Mouse (Mus musculus) ES-Bruce4 (cell line): ENCODE measurements around the gene Phc2. TPM values are rescaled to one million over a fixed set of nuclear protein-coding genes. Genes with fewer than 3 reads are reported as not detected.
A peak's percentile ranks its signal among the peaks of the same experiment; 100 is the strongest.
"Not testable (repeated sequence)": the region's sequence is repeated elsewhere in the genome, so short reads cannot be mapped to it uniquely, and the experiment has no call there.

ENCODE experiments used
- H3K27ac ChIP-seq: 2 replicates; pipeline ENCODE4 v1.5.1; 2012; ENCODE audit warnings: low read length, inconsistent platforms; ENCODE audit not compliant: insufficient read depth
- H3K27me3 ChIP-seq: 2 replicates; pipeline ENCODE4 v1.6.1; 2012; ENCODE audit warnings: mild to moderate bottlenecking, low read length, inconsistent platforms; ENCODE audit not compliant: control insufficient read depth, poor library complexity, insufficient read depth, severe bottlenecking
- H3K36me3 ChIP-seq: 2 replicates; pipeline ENCODE4 v1.6.1; 2012; ENCODE audit warnings: inconsistent platforms, mild to moderate bottlenecking, low read length, moderate library complexity; ENCODE audit not compliant: control insufficient read depth, poor library complexity, insufficient read depth, severe bottlenecking
- H3K4me1 ChIP-seq: one replicate; pipeline ENCODE4 v1.8.1; 2011; ENCODE audit warnings: low read length; ENCODE audit not compliant: control insufficient read depth, insufficient read depth
- H3K4me3 ChIP-seq: 2 replicates; pipeline ENCODE4 v1.5.1; 2011; ENCODE audit warnings: low read depth, mild to moderate bottlenecking, low read length
- H3K9ac ChIP-seq: 2 replicates; pipeline ENCODE4 v1.6.1; 2012; ENCODE audit warnings: low read depth, mild to moderate bottlenecking, inconsistent platforms; ENCODE audit not compliant: poor library complexity, severe bottlenecking
- H3K9me3 ChIP-seq: replicated peaks from 2 replicates; pipeline ENCODE4 v1.6.1; 2012; ENCODE audit warnings: mild to moderate bottlenecking, low read length, inconsistent platforms; ENCODE audit not compliant: control insufficient read depth, poor library complexity, insufficient read depth, severe bottlenecking
- CTCF ChIP-seq: IDR thresholded peaks from one replicate; pipeline ENCODE4 v1.8.1; 2011; ENCODE audit warnings: low read depth, low read length
- EP300 ChIP-seq: IDR thresholded peaks from 2 replicates; pipeline ENCODE4 v1.6.1; 2011; ENCODE audit warnings: low read depth, low read length; ENCODE audit not compliant: insufficient read depth
- POLR2A ChIP-seq: IDR thresholded peaks from one replicate; pipeline ENCODE4 v1.8.1; 2011; ENCODE audit warnings: low read length; ENCODE audit not compliant: insufficient read depth
- polyA plus RNA-seq: library from polyadenylated mRNA; stranded (reverse); fragments of >200 nt; gene quantifications from 2 replicates; pipeline ENCODE4 v1.2.4, GENCODE M21; 2011; ENCODE audit warnings: low read depth; ENCODE audit not compliant: missing spikeins, insufficient read depth, insufficient read length

The Phc2 gene
- polyA plus RNA-seq, 1 experiment = 38.4 TPM

GRCm38 (mm10) chr4:128652584-128653298 is 1.8 kb upstream of the Phc2 start:
- Histone ChIP-seq H3K4me3 (no peak overlapping the region), H3K9ac (no peak overlapping the region), H3K27ac (no peak overlapping the region), H3K9me3 (no peaks in the 10 kb centered on the region), H3K27me3 (0 out of 2 replicates have a peak, but pooled peaks cover 1% of the 10 kb centered on the region), H3K36me3 (no peaks in the 10 kb centered on the region), H3K4me1 (no peaks in the 10 kb centered on the region)
- 0 out of 2 replicates have a peak, but pooled peaks have one; percentile 24 for TF ChIP-seq EP300
- TF ChIP-seq CTCF = no peak

- Histone ChIP-seq H3K4me1 (no peaks in the 10 kb centered on the region), H3K27ac (no peak overlapping the region), H3K9ac (peak overlapping the region; percentile 68), H3K27me3 (0 out of 2 replicates have a peak, but pooled peaks cover 1% of the 10 kb centered on the region), H3K9me3 (no peaks in the 10 kb centered on the region), H3K4me3 (peak overlapping the region; percentile 71), H3K36me3 (no peaks in the 10 kb centered on the region)
- no peak for TF ChIP-seq EP300
- TF ChIP-seq CTCF = no peak
- no peak for TF ChIP-seq POLR2A
Measured at GRCm38 (mm10) chr4:128655446-128655845, 944 bp downstream of the Phc2 start.

GRCm38 (mm10) chr4:128660196-128660595 is 5.7 kb downstream of the Phc2 start:
- TF ChIP-seq CTCF (no peak), EP300 (no peak), POLR2A (no peak)
- H3K9me3 ChIP-seq = no peaks in the 10 kb centered on the region
- 0 out of 2 replicates have a peak, but pooled peaks cover 1% of the 10 kb centered on the region for H3K27me3 ChIP-seq
- no peak overlapping the region for H3K27ac ChIP-seq
- no peaks in the 10 kb centered on the region for H3K4me1 ChIP-seq
- no peak overlapping the region for H3K9ac ChIP-seq
- no peak overlapping the region for H3K4me3 ChIP-seq
- H3K36me3 ChIP-seq = no peaks in the 10 kb centered on the region

- Histone ChIP-seq H3K9ac (no peak overlapping the region), H3K4me1 (no peaks in the 10 kb centered on the region), H3K27ac (no peak overlapping the region), H3K27me3 (no peaks in the 10 kb centered on the region), H3K4me3 (no peak overlapping the region), H3K36me3 (no peaks in the 10 kb centered on the region), H3K9me3 (no peaks in the 10 kb centered on the region)
- TF ChIP-seq EP300 = no peak
- TF ChIP-seq CTCF = no peak
- TF ChIP-seq POLR2A = no peak
Measured at GRCm38 (mm10) chr4:128661063-128661462, 6.6 kb downstream of the Phc2 start.

GRCm38 (mm10) chr4:128664002-128664401 is 9.5 kb downstream of the Phc2 start:
- no peaks in the 10 kb centered on the region for H3K9me3 ChIP-seq
- H3K27ac ChIP-seq = no peak overlapping the region
- no peaks in the 10 kb centered on the region for H3K4me1 ChIP-seq
- no peak overlapping the region for H3K4me3 ChIP-seq
- H3K36me3 ChIP-seq = no peaks in the 10 kb centered on the region
- H3K9ac ChIP-seq = no peak overlapping the region
- no peaks in the 10 kb centered on the region for H3K27me3 ChIP-seq
- TF ChIP-seq POLR2A (no peak), EP300 (no peak), CTCF (no peak)

GRCm38 (mm10) chr4:128666362-128666761 is 11.9 kb downstream of the Phc2 start:
- H3K9me3 ChIP-seq, H3K9ac ChIP-seq, H3K36me3 ChIP-seq, H3K27me3 ChIP-seq, H3K27ac ChIP-seq, H3K4me1 ChIP-seq, H3K4me3 ChIP-seq: not testable (repeated sequence)

GRCm38 (mm10) chr4:128667195-128667594 is 12.7 kb downstream of the Phc2 start:
- H3K4me1 ChIP-seq, H3K9ac ChIP-seq, H3K9me3 ChIP-seq, H3K4me3 ChIP-seq, H3K27me3 ChIP-seq, H3K36me3 ChIP-seq, H3K27ac ChIP-seq: not testable (repeated sequence)
